Mouse (Mus musculus) layer of hippocampus, adult 11-12 months (tissue): ENCODE measurements at regions not wholly inside any gene's neighbourhood (a gene's known extent, or its start where the extent isn't known, plus 50 kb on each side); places are given as distances from the start of the nearest gene placed in this dataset.

ENCODE experiments used
- DNase-seq: peaks from one replicate; pipeline ENCODE4 v3.0.0; 2022; ENCODE audit warnings: low spot score

DNA sequence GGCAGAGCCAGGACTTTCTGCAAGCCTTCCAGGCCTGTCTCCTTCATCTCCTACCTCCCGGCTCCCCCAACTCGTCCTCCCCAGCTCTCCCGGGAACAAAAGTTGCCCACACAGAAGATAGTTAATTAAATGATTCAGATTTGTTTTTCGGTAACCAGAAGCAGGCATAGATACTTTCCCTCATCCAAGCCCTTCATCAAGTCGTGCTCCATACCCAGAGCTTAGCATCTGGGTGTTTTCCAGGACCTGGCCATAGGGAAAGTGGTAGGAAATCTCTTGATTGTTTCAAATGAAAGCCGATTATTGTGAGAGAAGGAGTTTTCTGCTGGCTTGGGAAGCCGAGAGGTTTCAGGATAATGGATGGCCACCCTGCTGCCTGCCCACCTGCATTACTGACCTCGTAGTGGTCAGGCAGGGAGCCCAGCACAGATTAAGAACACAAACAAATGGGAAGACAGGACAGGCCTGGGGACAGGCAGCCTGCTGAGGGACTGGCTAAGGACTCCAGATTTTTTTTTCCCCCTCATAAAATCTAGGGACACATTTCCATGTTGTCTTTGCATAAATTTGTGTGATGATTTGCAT, 142.2 kb upstream of the Cadm1 start:
- DNase-seq: no peak

GRCm38 (mm10) chr9:47389901-47390300, 140.1 kb upstream of the Cadm1 start:
- DNase-seq: no peak

DNA sequence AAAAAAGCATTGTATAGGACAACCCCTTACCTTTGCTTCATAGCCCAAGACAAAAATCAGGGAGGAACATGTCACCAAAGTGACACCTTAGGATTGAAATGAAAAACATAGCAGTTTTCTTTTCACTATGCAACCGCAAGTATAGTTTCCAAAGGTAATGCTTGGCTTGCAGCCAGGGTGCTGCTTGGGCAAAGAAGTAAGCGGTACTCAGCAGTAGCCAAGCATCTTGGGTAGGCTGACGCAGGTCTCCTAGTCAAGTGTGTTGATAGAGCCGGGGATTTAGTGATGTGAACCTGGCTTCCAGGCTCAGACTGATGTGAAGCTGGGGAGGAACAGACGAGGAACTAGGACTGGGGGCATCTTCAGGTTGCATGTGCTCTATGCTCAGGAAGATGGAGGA, 138.3 kb upstream of the Cadm1 start:
- no peak for DNase-seq

DNA sequence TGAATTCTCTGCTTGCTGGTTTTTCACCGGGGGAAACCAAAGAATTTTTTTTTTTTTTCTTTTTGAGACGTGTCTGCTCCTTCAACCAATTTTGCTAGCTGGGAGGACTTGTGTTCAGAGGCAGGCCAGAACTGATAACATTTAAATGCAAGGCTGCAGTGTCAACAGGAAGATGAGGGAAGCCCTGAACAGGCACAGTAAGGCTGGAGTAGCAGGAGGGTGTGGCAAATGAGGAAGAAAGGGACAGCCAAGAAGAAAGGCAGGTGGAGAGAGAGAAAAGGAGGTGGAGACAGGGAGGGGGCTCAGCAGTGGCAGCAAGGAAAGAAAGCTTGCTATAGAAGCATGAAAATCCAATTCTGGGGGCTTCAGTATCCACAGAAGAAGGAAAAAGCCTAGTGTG, 130.4 kb upstream of the Cadm1 start:
- DNase-seq: no peak

DNA sequence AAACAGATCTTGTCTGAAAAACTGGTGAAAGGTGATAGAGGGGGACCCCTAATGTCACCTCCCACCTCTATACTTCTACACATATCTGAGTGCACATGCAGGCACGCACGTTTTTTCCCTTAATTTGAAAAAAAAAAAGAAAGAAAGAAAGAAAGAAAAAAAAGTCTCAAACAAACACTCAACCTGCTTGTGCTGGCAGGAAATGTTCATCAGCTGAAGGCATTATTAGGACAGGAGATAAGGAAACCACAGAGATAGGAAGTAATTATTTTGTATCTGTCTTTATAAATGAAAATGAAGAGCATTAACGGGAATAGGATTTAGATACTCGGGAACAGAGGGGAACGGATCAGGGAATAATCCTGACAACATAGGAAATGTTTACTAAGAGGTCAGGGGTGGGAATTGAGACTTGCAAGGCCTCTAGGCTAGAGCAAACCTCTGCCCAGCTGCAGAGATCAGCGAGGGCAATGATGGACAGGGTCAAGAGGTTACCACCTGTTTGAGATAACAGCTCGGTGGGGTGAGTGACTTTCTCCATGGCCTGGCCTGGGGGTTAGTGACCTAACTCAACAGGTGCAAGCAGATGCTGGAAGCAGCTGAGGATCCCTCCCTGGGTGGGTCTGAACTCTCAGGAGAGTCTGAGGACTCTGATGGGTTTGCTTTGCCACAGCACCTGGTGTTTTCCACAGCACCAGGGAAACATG, 129.7 kb upstream of the Cadm1 start:
- DNase-seq: no peak

DNA sequence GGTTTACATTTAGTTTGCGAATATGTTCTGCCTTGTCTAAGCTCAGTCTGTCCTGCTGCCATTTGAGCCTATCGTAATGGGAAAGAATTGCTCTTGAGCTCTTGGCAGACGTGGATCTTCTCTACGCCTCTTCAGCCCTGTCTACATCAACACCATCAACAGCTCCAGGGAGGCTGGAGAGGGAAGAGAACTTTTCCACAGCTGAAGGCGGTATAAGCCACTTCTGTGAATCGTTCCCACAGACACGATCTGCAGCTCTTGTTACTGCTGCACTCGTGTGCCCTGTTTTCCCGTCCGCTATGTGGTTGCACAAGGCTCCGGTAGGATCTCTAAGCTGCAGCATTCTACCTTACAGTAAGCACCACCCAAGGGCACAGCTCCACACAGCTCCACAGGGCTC, 128.5 kb upstream of the Cadm1 start:
- DNase-seq: no peak

DNA sequence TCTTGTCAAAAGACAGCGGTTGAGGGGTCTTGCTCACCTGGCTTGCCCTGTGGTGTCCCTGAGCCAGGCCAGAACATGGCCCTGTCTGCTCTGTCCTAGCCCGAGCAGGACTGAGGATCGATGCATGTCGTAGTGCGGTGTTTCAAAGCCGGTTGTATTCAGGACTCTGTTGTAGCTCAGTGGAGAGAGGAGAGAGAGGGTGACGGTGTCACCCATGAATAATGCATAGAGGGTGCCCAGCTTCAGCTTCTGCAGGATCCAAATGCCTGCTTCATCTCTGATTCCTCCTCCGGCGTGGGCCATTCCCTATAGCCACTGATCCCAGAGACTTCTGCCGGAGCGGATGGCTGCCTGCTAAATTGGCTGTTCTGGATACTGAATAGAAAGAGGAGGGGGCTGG, 126.7 kb upstream of the Cadm1 start:
- DNase-seq: no peak

- DNase-seq: no peak
Measured at GRCm38 (mm10) chr9:47404821-47405220, 125.2 kb upstream of the Cadm1 start.

- no peak for DNase-seq
Measured at GRCm38 (mm10) chr9:47405547-47405946, 124.4 kb upstream of the Cadm1 start.

DNA sequence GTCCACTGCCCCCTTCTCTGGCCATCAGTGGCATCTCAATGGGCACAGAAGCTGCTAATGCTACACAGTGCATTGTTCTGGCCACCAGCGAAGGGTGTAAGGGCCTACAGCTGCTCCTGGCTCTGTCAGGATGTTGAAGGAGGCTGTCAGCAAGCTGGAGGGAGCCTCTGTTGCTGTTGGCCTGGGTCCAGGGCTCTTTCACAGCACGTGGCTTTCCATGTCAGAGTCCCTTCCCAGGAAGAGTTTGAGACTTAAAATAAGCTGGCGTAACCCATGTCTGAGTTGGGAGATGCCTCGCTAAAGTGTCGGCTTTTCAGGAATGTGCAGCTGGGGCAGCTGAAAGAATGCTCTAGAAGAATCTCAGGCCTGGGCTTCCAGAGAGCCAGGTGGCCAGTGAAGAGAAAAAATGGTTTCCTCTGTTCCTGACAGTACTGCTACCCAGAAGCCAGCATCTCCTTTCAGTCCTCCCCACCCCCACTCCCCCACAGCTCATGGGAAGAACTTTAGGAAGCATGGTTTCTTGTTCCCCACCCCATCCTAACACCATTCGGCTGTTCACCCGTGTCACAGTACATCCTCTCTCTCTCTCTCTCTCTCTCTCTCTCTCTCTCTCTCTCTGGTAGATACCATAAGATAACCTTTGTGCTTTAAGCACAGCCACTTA, 122.8 kb upstream of the Cadm1 start:
- peak; percentile 38 for DNase-seq

DNA sequence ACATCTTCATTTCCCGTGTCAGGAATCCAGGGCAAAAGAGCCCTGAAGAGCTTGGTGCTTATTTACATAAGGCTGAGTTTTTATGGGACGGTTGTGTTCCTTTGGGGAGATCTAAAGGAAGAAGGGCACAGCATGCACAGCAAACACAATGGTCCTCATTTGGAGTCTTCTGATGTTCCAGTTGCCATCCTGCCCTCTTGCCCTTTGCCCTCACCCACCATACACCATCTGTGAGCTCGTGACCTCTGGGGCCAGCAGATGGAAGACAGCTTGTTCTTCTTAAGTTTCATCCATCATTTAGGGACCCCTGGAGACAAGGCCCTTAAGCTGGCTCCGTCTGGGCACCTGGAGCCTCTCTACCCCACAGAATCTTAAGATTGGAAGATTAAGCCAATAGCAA, 121.9 kb upstream of the Cadm1 start:
- DNase-seq: no peak

- DNase-seq: no peak
Measured at GRCm38 (mm10) chr9:47409579-47409978, 120.4 kb upstream of the Cadm1 start.

DNA sequence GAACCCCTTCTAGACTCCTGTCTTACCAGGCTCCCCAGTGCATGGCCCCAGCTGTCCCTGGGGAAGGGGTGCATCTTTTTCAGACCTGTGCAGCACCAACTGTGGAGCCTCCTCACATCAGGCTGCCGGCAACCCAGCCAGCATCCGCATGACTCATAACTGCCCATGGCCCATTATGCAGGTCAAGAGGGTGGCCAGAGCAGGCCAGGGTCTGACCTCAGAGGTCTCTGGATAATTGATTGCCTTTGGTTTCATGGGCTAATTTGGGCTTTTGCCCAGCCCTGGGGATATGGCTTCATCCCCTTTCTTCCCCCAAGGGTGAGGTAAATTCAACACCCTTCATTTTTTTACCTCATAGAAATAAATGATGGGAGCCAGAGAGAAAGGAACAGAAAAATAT, 117.2 kb upstream of the Cadm1 start:
- no peak for DNase-seq

- no peak for DNase-seq
Measured at GRCm38 (mm10) chr9:47414350-47414988, 115.5 kb upstream of the Cadm1 start.

DNA sequence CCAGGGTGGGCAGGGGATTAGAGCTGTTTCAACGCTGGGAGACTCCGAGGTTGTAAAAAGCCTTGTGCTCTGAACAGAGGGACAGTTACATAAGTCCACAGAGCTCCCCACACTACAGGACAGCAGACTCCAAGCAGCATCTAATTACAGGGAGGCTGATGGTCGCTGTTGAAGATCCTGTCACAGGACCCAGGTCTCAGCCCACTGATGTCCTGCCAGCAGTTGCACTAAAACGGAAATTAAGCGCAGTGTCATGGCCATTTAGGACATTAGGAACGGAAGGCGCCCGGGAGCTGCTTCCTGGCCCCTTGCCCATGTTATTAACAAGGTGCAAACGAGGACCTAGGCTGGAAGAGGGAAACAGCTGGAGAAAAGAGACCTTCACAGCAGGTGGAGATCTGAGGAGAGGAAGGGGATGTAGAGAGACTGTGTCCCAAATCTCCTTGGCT, 107.8 kb upstream of the Cadm1 start:
- peak; percentile 26 for DNase-seq

GRCm38 (mm10) chr9:47422741-47423461, 107.1 kb upstream of the Cadm1 start:
- peak; percentile 78 for DNase-seq

- DNase-seq: no peak
Measured at GRCm38 (mm10) chr9:47423462-47423832, 106.5 kb upstream of the Cadm1 start.

DNA sequence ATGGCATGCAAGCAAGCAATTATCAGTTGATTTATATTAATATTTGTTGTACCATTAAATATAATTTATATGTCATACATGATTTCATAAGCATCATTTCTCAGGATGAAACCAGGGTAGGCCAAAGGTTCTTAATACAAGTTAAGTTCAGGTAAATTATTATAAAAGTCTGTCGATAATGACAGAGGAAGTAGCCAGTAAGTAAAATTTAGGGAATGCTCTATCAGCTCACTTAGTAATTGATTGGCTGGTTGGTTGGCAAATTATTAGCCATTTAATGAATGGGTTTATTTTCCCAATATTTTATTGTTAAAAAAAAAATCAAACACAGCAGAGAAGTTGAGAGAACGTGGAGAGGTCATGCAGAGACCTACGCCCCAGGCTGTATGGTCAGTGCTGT, 105.8 kb upstream of the Cadm1 start:
- no peak for DNase-seq

- no peak for DNase-seq
Measured at GRCm38 (mm10) chr9:47426712-47427111, 103.3 kb upstream of the Cadm1 start.

DNA sequence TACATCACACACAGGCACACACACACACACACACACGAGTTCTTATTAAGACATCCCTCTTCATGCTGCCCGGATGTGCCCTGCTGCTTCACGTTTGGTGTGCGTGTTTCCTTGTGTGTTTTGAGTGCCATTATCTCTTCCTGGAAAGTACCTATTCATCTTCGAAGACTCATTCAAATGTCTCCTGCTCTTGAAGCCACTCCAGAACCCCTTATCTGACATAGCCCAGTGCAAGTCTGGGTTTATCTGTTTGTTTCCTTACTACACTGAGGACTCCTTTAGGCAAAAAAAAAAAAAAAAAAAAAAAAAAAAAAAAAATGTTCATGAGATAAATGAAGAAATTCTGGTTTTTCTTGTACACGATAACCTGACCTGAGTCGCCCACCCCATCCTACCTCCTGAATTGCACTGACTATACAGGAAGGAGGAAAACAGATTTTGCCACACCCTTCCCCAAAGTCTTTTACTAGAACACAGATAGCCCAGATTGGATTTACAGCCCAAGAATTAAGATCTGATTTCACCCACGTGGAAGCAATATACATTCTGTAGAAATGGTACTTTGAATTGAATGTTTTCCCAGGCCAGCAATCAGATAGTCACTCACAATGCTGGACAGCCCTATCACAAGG, 101.1 kb upstream of the Cadm1 start:
- no peak for DNase-seq

DNA sequence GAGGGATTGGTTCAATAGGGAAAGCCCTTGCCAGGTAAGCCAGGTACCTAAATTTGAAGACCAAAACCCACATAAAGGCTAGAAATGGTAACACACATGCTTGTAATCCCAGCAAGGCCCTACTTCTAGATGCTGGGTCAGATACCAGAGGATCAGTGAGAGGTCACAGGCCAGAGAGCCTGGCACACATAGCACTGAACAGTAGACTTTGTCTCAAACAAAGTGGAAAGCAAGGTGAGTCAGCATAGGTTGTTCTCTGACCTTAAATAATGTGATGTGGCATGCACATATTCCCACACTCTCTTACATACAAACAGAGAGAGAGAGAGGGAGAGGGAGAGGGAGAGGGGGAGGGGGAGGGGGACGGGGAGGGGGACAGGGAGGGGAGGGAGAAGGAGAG, 100.3 kb upstream of the Cadm1 start:
- no peak for DNase-seq

DNA sequence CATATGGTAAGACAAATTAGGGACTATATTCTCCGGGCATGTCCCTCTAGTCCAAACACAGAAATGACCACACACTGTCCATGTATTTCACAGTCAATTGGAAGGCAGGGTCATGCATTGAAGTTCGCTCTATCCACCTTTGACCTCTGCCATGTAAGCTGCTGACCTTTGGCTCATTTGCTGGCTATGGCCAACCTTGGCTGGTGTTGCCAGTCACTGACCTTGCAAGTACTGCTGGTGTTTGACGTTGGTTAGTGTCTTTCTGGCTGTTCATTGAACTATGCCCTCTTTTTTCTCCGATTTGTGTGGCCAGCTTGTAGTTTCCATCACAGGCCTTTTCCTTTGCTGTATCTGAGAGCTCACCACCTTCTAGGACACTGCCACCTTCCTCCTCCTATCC, 97.3 kb upstream of the Cadm1 start:
- DNase-seq: no peak
